11 mouse cellular contexts compared by ENCODE assay signal in genomic region chr11:35927309-35927708, GRCm38 (mm10). TPM values are rescaled to one million over a fixed set of nuclear protein-coding genes. Genes with fewer than 3 reads are reported as not detected.
DNase-seq lines count a peak whose midpoint lies in the region; ATAC-seq and TF ChIP-seq lines count a peak whose summit lies in the region.
"Had no signal": no experiment of that assay in that cellular context is flagged by ENCODE, and none has a peak within 500 bp of the region (broad histone marks: within the 10 kb centered on the region; RNA-seq: fewer than 3 reads in every experiment).

No protein-coding gene starts in this region.

- WGBS in forebrain, embryonic 13.5 days, result 39% methylated on average over 14 of the region's 14 CpGs
- 70% methylated on average over 14 of the region's 14 CpGs for WGBS in forebrain, embryonic 11.5 days
- 35% methylated on average over 14 of the region's 14 CpGs for WGBS in neural tube, embryonic 12.5 days
- 61% methylated on average over 14 of the region's 14 CpGs for WGBS in heart, adult 2 months

- no peak overlapping the region for H3K9ac ChIP-seq in forebrain, embryonic 13.5 days
- no peak overlapping the region for H3K9ac ChIP-seq in forebrain, embryonic 11.5 days (ENCODE audit: low read length)
- no peak overlapping the region for H3K9ac ChIP-seq in neural tube, embryonic 12.5 days
- H3K9ac ChIP-seq in heart, adult 2 months (ENCODE audit: low read depth, low read length), result no peak overlapping the region

- no peak for DNase-seq in forebrain, embryonic 11.5 days (ENCODE audit: low spot score)
- DNase-seq in brain, adult 2 months (ENCODE audit: low read depth, low spot score), result peak; percentile 77
- peak; percentile 52 to 66 for DNase-seq in layer of hippocampus, postnatal 10 days (ENCODE audit: low spot score in 2 of 2)
- no peak for DNase-seq in cerebellum, adult 8-10 months
- no peak for DNase-seq in heart, adult 2 months
- DNase-seq: heart, postnatal 14 days; lung, postnatal 4 days had no signal

- no peaks in the 10 kb centered on the region for H3K36me3 ChIP-seq in forebrain, embryonic 13.5 days (ENCODE audit: poor library complexity, severe bottlenecking)
- no peaks in the 10 kb centered on the region for H3K36me3 ChIP-seq in forebrain, embryonic 11.5 days (ENCODE audit: control insufficient read depth, insufficient read depth, low read length)
- H3K36me3 ChIP-seq in neural tube, embryonic 12.5 days, result no peaks in the 10 kb centered on the region
- H3K36me3 ChIP-seq in heart, adult 2 months (ENCODE audit: control insufficient read depth, insufficient read depth, low read length), result no peaks in the 10 kb centered on the region
- H3K36me3 ChIP-seq: limb, embryonic 10.5 days had no signal

- intact Hi-C loops in heart, adult 2 months (cut with DNase I), result no loop called here

- TF ChIP-seq POLR2A in heart, adult 2 months (IDR thresholded peaks at IDR 0.05; ENCODE audit: insufficient read depth, low read depth, low read length), result no peak

- H3K4me2 ChIP-seq in forebrain, embryonic 13.5 days, result no peak overlapping the region
- H3K4me2 ChIP-seq in forebrain, embryonic 11.5 days (ENCODE audit: low read depth, low read length, severe bottlenecking), result no peak overlapping the region
- no peak overlapping the region for H3K4me2 ChIP-seq in neural tube, embryonic 12.5 days (replicated peaks)

- TF ChIP-seq EP300 in heart, adult 2 months (IDR thresholded peaks at IDR 0.05; ENCODE audit: insufficient read depth, low read depth, low read length), result no peak

- 0 out of 2 replicates have a peak, but pooled peaks cover 5% of the 10 kb centered on the region for H3K9me3 ChIP-seq in forebrain, embryonic 13.5 days (replicated peaks)
- no peaks in the 10 kb centered on the region; the same call in 1 of the 2 replicates for H3K9me3 ChIP-seq in forebrain, embryonic 11.5 days (ENCODE audit: control insufficient read depth, low read length)
- no peaks in the 10 kb centered on the region for H3K9me3 ChIP-seq in neural tube, embryonic 12.5 days
- H3K9me3 ChIP-seq: limb, embryonic 10.5 days had no signal

- TF ChIP-seq CTCF in heart, adult 2 months (IDR thresholded peaks at IDR 0.05), result no peak

- peaks cover 32% of the 10 kb centered on the region for H3K4me1 ChIP-seq in forebrain, embryonic 13.5 days
- H3K4me1 ChIP-seq in forebrain, embryonic 11.5 days (replicated peaks; ENCODE audit: control insufficient read depth, insufficient read depth, low read length), result peaks cover 3% of the 10 kb centered on the region
- peaks cover 2% of the 10 kb centered on the region; the same call in 1 of the 2 replicates for H3K4me1 ChIP-seq in neural tube, embryonic 12.5 days
- H3K4me1 ChIP-seq in heart, adult 2 months (ENCODE audit: control insufficient read depth, insufficient read depth, low read length), result no peaks in the 10 kb centered on the region

- peak; percentile 74 for ATAC-seq in forebrain, embryonic 13.5 days
- ATAC-seq in forebrain, embryonic 11.5 days (replicated peaks; ENCODE audit: low FRiP score), result no peak
- peak; percentile 90 for ATAC-seq in neural tube, embryonic 12.5 days (ENCODE audit: low FRiP score, low read depth)
- ATAC-seq in megakaryocyte, adult 5-6 weeks (ENCODE audit: poor library complexity, severe bottlenecking), result no peak

- no peaks in the 10 kb centered on the region for H3K27me3 ChIP-seq in forebrain, embryonic 13.5 days
- no peaks in the 10 kb centered on the region for H3K27me3 ChIP-seq in forebrain, embryonic 11.5 days (ENCODE audit: control insufficient read depth, insufficient read depth, low read length)
- H3K27me3 ChIP-seq in neural tube, embryonic 12.5 days (replicated peaks), result no peaks in the 10 kb centered on the region
- no peaks in the 10 kb centered on the region for H3K27me3 ChIP-seq in heart, adult 2 months (ENCODE audit: control insufficient read depth, insufficient read depth, low read length)

- no peak overlapping the region for H3K4me3 ChIP-seq in forebrain, embryonic 13.5 days
- H3K4me3 ChIP-seq in forebrain, embryonic 11.5 days (ENCODE audit: low read depth, low read length), result no peak overlapping the region
- H3K4me3 ChIP-seq in neural tube, embryonic 12.5 days, result no peak overlapping the region
- no peak overlapping the region for H3K4me3 ChIP-seq in heart, adult 2 months
- H3K4me3 ChIP-seq: limb, embryonic 10.5 days had no signal

- H3K79me2 ChIP-seq in heart, adult 2 months (replicated peaks; ENCODE audit: control insufficient read depth, insufficient read depth, low read length), result no peaks in the 10 kb centered on the region

- peak overlapping the region; percentile 72 for H3K27ac ChIP-seq in forebrain, embryonic 13.5 days
- H3K27ac ChIP-seq in forebrain, embryonic 11.5 days (ENCODE audit: low read depth, low read length), result no peak overlapping the region
- peak overlapping the region; percentile 33; the same call in 1 of the 2 replicates for H3K27ac ChIP-seq in neural tube, embryonic 12.5 days
- no peak overlapping the region for H3K27ac ChIP-seq in heart, adult 2 months
- H3K27ac ChIP-seq: limb, embryonic 10.5 days had no signal

RNA-seq across cellular contexts. Expression of gene Wwc1, which starts 53.0 kb away (rescaled TPM):
- 8.6 and 8.8 TPM in 2 replicates for polyA plus RNA-seq in forebrain, embryonic 13.5 days (2015; fragmentation: Nextera tagmentation; extraction: Ambion mirVana)
- 10.6 and 15.9 TPM in 2 replicates for polyA plus RNA-seq in forebrain, embryonic 11.5 days (2014; fragmentation: Nextera tagmentation; extraction: Ambion mirVana)
- 100 to 1,000 TPM; 104 to 133 TPM for total RNA-seq in layer of hippocampus, postnatal 10 days (2021)
- 13.6 and 15.5 TPM in 2 replicates for polyA plus RNA-seq in neural tube, embryonic 12.5 days (2016; fragmentation: Nextera tagmentation; extraction: Ambion mirVana)
- not detected in 2 replicates for total RNA-seq in megakaryocyte, adult 5-6 weeks (2015)
- not detected in 2 replicates for total RNA-seq in megakaryocyte, adult 5-6 weeks (2017)
- 1 to 10 TPM in 1 of 2 experiments, under 1 TPM in 1; 0.84 to 2.1 TPM for total RNA-seq in heart, adult 2 months (2021)
- polyA plus RNA-seq in heart, adult 2 months (2012; rRNA removed), result 0.50 and 1.1 TPM in 2 replicates

Comparison
In these comparisons a context has a peak if more than half of its experiments do, and no peak if none do; other contexts are left out.
1. ATAC-seq: peak in forebrain, embryonic 13.5 days (single experiment) and neural tube, embryonic 12.5 days (single experiment); none in forebrain, embryonic 11.5 days (single experiment) and megakaryocyte, adult 5-6 weeks (single experiment).
2. H3K27ac ChIP-seq: peak in forebrain, embryonic 13.5 days (single experiment) and neural tube, embryonic 12.5 days (single experiment); none in forebrain, embryonic 11.5 days (single experiment) and heart, adult 2 months (single experiment).
3. DNase-seq: peak in brain, adult 2 months (single experiment) and layer of hippocampus, postnatal 10 days (2 of 2); none in forebrain, embryonic 11.5 days (single experiment), cerebellum, adult 8-10 months (single experiment) and heart, adult 2 months (0 of 2).